Mouse (Mus musculus): ENCODE data around the gene Rptor. TPM values are rescaled to one million over a fixed set of nuclear protein-coding genes. Genes with fewer than 3 reads are reported as not detected.

Gene Rptor
- total RNA-seq, 2 experiments from 2014 or later, result 64.2 to 70.0 TPM

DNA sequence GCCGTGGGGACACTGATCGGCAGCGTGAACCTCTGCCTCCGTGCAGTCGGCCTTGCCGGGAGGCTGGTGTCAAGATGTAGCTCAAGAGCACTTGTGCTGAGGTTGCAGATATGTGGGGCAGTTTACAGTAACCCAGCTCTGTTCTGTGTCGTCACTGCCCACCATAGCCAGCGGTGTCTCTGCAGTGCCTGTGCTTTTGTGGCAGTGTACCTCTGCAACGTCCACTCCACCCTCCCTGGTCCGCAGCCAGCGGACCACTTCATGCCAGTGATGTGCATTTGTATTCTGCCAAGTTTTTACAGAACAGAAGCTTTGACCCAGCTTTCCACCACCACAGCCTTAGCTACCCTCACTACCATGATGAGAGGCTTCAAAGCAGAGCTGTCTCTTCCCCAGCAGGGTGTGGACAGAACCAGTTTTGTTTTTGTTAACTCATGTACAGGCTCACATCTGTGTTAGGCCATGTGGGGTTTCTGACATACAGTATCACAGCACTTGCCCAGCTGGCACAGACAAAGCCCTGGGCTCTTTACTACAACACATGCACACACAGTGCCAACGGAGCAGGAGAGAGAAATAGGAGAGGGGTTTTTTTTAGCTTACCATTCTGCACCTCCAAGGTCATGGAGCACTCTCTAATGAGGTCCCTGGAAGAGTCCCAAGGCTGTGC is 182.1 kb downstream of the Rptor start:
- Histone ChIP-seq H3K27ac (no peak overlapping the region), H3K4me3 (no peak overlapping the region)
- intact Hi-C loops (cut with DNase I), result loop anchor here (10.0 kb wide), 1 partner anchor 280 kb away; no protein-coding TSS in a partner anchor
- DNase-seq (ENCODE audit: extremely low spot score in 1 of 2, low spot score in 2 of 2), result no peak
- no peak for TF ChIP-seq CTCF (IDR thresholded peaks at IDR 0.05)

DNA sequence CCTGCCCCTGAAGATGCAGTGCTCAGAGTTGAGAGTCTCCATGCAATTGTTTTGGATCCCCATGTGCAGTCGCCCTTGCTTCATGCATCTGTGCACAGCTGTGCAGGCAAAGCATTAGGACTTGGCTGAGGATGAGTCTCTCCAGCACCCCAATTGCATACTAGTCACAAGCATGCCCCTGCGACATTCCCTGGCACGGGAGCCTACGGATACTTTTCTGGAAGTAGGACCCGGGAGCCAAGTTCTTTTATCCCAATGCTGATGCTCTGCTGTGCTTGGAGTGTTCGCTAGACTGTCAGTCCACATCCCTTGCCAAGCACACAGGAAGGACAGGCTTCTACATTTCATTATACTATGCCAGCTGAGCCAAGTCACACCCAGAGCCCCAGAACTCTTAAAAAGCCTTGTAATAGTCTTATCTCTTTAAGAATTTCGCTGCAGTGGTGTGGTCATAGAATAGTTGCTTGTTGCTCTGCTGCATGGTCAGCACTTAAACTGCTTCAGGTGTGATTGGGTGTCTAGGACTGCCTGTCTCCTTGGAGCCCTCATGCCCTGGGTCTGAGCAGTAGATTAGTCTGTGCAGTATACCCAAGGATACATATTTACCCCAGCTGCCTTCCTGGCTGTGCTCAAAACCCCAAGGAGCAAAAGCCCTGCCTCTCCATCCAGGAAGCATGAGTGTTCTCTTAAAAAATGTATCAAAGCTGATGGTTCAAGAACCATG is 183.1 kb downstream of the Rptor start:
- intact Hi-C loops (cut with DNase I), result loop anchor here (10.0 kb wide), 1 partner anchor 281 kb away; no protein-coding TSS in a partner anchor
- TF ChIP-seq CTCF (IDR thresholded peaks at IDR 0.05), result no peak
- no peak overlapping the region for H3K4me3 ChIP-seq
- no peak for DNase-seq (ENCODE audit: extremely low spot score in 1 of 2, low spot score in 2 of 2)
- no peak overlapping the region for H3K27ac ChIP-seq

DNA sequence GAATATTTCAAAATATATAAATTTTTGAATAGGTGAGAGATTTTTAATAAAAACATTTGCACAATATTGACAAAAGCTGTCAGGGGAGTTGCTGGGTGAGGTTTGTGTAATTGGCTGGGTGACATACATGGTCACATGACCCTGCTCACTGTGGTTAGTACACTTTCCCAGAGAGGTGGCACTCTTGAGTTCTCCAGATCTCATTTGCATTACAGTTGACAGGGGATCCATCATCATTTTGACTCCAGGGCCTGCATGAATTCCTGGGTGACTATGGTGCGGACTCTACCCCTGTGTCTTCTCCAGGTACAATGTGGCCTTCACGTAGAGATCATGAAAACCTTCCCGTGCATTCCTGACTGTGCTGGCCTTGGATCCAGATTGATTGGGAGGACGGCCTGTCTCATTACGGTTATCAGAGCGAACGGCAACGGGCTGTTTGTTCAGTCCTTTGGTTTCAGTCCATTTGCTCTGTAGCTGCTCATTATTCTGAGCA is 183.7 kb downstream of the Rptor start:
- intact Hi-C loops (cut with DNase I), result loop anchor here (10.0 kb wide), 1 partner anchor 282 kb away; no protein-coding TSS in a partner anchor
- no peak overlapping the region for H3K27ac ChIP-seq

DNA sequence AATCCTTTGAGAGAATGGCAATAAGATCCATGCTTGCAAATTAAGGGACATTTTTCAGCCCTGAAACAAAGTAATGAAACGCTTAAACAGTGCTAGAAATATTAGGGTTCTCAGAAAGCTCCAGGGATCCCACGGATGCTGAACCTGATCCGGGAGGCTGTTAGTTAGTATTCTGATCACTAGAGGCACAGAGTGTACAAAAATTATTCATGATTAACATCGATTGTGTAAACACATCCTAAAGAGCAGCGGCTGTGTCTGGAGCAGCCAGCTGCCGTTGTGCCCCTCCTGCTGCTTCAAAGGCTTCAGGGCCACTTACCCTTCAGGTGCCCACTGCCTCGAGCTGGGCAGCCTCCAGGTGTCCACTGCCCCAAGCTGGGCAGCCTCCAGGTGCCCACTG is 185.8 kb downstream of the Rptor start:
- TF ChIP-seq CTCF (IDR thresholded peaks at IDR 0.05), result no peak
- DNase-seq (ENCODE audit: extremely low spot score in 1 of 2, low spot score in 2 of 2), result no peak
- Histone ChIP-seq H3K4me3 (no peak overlapping the region), H3K27ac (peak overlapping the region; percentile 34; the same call in 1 of the 2 replicates)
- intact Hi-C loops (cut with DNase I), result loop anchor here (10.0 kb wide), 1 partner anchor 284 kb away; no protein-coding TSS in a partner anchor

More for the DNA sequence above, 183.7 kb downstream of the Rptor start:
- no peak overlapping the region for H3K4me3 ChIP-seq
- no peak for DNase-seq (ENCODE audit: extremely low spot score in 1 of 2, low spot score in 2 of 2)
- TF ChIP-seq CTCF (IDR thresholded peaks at IDR 0.05), result no peak

DNA sequence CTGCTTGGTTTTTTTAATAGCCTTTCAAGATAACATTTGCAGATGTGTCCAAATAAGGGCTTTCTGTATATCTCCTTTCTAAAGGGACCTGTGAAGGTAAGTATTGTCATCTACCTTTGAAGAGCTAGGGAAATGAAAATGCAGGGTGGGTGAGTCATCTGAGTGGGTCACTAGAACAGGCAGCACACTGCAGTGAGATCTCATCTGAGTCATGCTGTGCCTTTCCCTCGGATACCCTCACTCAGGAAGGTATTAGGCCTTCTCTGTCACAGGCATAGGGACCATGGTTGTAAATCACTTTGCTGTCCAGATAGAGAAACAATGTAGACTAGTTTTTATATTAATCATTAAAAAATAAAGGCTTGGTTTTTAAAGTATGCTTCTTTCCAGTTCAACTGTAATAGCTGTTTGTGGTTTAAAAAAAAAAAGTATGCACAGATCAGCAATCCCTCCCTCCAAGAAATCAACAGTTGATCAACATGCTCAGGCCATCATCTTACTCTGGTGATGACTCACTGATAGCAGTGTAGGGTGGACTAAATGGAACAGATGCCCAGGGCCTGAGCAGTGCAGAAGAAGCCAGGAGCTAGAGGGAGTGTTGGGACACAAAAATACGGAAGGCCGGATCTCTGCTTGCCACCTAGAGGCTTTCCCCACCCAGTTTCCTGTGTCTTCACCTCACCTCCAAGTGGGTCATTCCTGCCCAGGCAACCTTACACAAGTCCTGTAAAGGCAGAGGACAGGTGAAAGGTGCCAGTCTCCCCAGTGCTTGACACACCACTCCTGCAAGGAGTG is 186.4 kb downstream of the Rptor start:
- intact Hi-C loops (cut with DNase I), result loop anchor here (10.0 kb wide), 1 partner anchor 284 kb away; no protein-coding TSS in a partner anchor
- TF ChIP-seq CTCF (IDR thresholded peaks at IDR 0.05), result no peak
- peak overlapping the region; percentile 34; the same call in 1 of the 2 replicates for H3K27ac ChIP-seq
- no peak overlapping the region for H3K4me3 ChIP-seq
- no peak for DNase-seq (ENCODE audit: extremely low spot score in 1 of 2, low spot score in 2 of 2)

DNA sequence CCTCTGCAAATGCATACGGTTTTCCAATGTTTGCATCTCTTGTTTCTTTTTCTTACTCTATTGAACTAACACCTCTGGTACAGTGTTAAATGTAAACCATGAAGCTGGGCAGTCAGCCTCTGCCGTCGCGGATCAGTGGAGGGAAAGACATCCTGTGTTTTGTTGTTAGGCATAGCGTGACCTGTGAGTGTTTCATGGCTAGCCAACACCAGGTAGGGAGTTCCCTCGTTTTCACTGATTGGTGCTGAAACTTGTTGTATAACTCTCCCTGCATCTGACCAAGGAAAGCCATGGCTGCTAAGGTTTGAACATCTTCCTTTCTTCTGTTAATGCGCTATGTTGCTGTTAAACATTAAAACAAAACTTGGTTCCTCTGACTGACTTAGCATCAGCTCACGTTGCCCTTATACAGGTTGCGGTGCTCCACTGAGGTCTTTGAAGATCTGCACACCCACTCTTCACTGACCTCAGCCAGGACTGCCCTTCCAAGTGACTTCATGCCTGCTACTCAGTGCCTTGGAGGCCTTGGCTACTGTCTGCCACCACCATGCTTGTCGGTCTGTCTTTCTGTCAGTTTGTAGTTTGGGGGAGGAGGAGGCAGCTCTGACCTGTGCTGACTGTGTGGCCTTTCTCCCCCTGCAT is 189.3 kb downstream of the Rptor start:
- intact Hi-C loops (cut with DNase I), result no loop called here
- Histone ChIP-seq H3K27ac (no peak overlapping the region), H3K4me3 (no peak overlapping the region)
- no peak for DNase-seq (ENCODE audit: extremely low spot score in 1 of 2, low spot score in 2 of 2)
- no peak for TF ChIP-seq CTCF (IDR thresholded peaks at IDR 0.05)

DNA sequence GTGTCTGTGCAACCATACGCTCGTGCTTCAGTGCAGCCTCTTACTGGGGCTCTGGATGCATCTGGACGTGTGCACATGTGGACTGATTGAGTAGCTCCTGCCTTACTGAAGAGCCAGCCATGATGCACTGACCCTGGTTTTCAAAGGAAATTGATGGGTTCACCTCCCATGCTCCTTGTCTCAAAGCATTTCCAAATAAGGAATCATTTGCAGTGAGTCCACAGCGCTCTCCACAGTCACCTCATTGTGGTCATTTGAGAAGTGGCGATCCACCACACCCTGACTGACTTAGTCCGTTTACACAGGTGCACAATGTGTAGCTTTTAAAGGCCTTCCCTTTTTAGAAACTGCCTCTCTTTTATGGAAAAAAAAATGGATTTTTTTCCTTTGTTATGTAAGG is 190.7 kb downstream of the Rptor start:
- H3K27ac ChIP-seq, result peak overlapping the region; percentile 76
- no peak overlapping the region for H3K4me3 ChIP-seq
- no peak for TF ChIP-seq CTCF (IDR thresholded peaks at IDR 0.05)
- intact Hi-C loops (cut with DNase I), result no loop called here
- DNase-seq (ENCODE audit: extremely low spot score in 1 of 2, low spot score in 2 of 2), result no peak

DNA sequence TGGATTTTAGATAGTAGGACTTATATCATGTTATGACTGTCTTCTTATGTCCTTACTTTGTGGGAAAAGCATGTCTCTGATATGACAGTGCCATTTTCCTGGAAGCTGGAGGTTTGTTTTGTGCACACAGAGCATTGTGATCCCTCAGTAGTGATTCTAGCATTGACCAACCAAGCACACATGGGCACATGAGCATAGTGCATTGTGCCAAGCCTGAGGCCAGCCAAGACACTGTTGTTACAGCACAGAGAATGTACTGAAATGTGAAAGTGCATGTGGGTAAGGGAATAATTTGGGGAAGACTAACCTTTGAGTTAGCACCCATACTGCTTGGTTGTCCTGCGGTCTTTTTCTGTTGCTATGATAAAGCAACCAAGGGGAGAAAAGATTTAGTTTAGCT is 191.3 kb downstream of the Rptor start:
- no peak for TF ChIP-seq CTCF (IDR thresholded peaks at IDR 0.05)
- intact Hi-C loops (cut with DNase I), result loop anchor here (2.0 kb wide), 1 partner anchor 65 kb away; no protein-coding TSS in a partner anchor
- DNase-seq (ENCODE audit: extremely low spot score in 1 of 2, low spot score in 2 of 2), result no peak
- Histone ChIP-seq H3K4me3 (no peak overlapping the region), H3K27ac (peak overlapping the region; percentile 76)

DNA sequence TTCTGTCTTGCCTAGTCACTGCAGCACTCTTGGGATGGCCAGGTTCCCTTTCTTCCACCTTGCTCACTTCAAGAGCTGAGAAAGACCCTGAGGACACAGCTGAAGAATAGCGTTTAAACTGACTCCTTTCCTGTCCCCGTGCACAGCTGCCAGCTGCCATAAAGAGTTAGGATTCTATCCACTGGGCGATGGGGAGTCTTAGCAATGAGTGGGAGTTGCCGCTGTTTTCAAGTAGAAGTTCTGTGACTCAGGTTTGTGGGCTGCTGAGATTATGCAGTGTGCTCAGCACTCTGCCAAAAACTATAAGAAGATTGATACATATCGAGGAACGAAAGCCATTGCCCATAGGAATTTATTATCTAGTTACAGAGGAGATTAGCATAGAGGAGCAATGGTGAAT is 192.0 kb downstream of the Rptor start:
- no peak overlapping the region for H3K4me3 ChIP-seq
- intact Hi-C loops (cut with DNase I), result loop anchor here (2.0 to 5.0 kb wide), 4 partner anchors 64 to 277 kb away; partner anchors contain the start of gene Nptx1
- peak overlapping the region; percentile 87 for H3K27ac ChIP-seq
- DNase-seq (ENCODE audit: extremely low spot score in 1 of 2, low spot score in 2 of 2), result peak; percentile 45 to 48
- no peak for TF ChIP-seq CTCF (IDR thresholded peaks at IDR 0.05)

DNA sequence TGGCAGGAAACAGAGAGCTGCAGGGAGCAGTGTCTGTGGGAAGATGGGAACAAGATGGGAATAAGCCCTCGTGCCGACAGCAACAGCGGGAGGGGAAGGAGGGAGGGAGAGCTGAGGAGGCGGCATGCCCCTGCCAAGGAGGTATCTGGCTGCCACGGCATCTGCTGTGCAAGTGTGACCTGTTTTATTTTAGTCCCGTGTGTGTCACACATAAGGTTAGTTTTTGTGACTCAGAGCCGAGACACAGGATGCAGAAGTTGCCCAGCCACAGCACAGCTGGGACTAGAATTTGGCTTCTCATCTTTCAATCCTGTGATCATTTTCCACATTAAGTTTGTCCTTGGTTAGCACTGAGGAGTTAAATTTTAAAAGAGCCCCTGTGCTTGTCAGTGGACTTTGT is 193.7 kb downstream of the Rptor start:
- Histone ChIP-seq H3K27ac (peak overlapping the region; percentile 87), H3K4me3 (no peak overlapping the region)
- intact Hi-C loops (cut with DNase I), result loop anchor here (5.0 kb wide), 3 partner anchors 111 to 279 kb away; partner anchors contain the start of gene Nptx1
- no peak for TF ChIP-seq CTCF (IDR thresholded peaks at IDR 0.05)
- DNase-seq (ENCODE audit: extremely low spot score in 1 of 2, low spot score in 2 of 2), result peak; percentile 71 to 72

DNA sequence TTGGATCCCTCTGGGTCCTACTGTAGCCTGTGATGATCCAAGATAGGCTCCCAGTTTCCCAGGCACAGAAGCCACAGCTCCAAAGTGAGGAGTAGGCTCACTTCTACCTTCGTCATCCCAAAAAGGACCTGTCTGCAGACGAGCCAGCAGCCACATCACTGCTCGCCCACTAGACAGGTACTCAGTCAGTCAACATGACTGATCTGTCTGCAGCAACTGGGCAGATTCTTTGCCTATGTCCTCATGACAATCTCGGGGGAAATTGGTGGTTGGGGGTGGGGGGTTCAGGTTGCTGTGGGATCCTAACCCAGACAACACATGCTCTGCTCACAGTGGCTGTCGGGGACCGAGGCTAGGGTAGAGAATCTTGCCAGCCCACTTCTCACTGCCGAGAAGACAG is 194.1 kb downstream of the Rptor start:
- DNase-seq (ENCODE audit: extremely low spot score in 1 of 2, low spot score in 2 of 2), result no peak
- H3K4me3 ChIP-seq, result no peak overlapping the region
- peak overlapping the region; percentile 87 for H3K27ac ChIP-seq
- intact Hi-C loops (cut with DNase I), result loop anchor here (5.0 kb wide), 3 partner anchors 110 to 280 kb away; partner anchors contain the start of gene Nptx1
- no peak for TF ChIP-seq CTCF (IDR thresholded peaks at IDR 0.05)
